Comparison of ENCODE assay signal across 15 mouse cellular contexts in genomic region chr3:104389449-104389848, GRCm38 (mm10).
DNase-seq lines count a peak whose midpoint lies in the region; ATAC-seq and TF ChIP-seq lines count a peak whose summit lies in the region.
"Had no signal": no experiment of that assay in that cellular context is flagged by ENCODE, and none has a peak within 500 bp of the region (broad histone marks: within the 10 kb centered on the region; RNA-seq: fewer than 3 reads in every experiment).

No protein-coding gene starts in this region.

- H3K27ac ChIP-seq in neural tube, embryonic 13.5 days (replicated peaks), result peak overlapping the region; percentile 68; the same call in 1 of the 2 replicates

- WGBS in neural tube, embryonic 13.5 days, result 87% methylated on average over 2 of the region's 2 CpGs

- H3K27me3 ChIP-seq in neural tube, embryonic 13.5 days, result no peaks in the 10 kb centered on the region
- no peaks in the 10 kb centered on the region for H3K27me3 ChIP-seq in myocyte (ENCODE audit: control insufficient read depth, insufficient read depth, insufficient read length)
- H3K27me3 ChIP-seq: CH12.LX, Patski had no signal

- no peaks in the 10 kb centered on the region for H3K36me3 ChIP-seq in neural tube, embryonic 13.5 days
- H3K36me3 ChIP-seq in myocyte (ENCODE audit: control insufficient read depth, insufficient read depth), result no peaks in the 10 kb centered on the region
- H3K36me3 ChIP-seq: G1E had no signal

- H3ac ChIP-seq in myocyte (ENCODE audit: control insufficient read depth, insufficient read length), result no peak overlapping the region

- no peak overlapping the region for H3K4me3 ChIP-seq in neural tube, embryonic 13.5 days
- no peak overlapping the region for H3K4me3 ChIP-seq in myocyte

- H3K4me1 ChIP-seq in neural tube, embryonic 13.5 days (replicated peaks), result peaks cover 25% of the 10 kb centered on the region

- H3K9ac ChIP-seq in neural tube, embryonic 13.5 days, result no peak overlapping the region

- TF ChIP-seq POLR2A in myocyte (IDR thresholded peaks at IDR 0.05; ENCODE audit: insufficient read length, low read depth), result no peak

- H3K79me2 ChIP-seq in myocyte (ENCODE audit: control insufficient read depth, insufficient read depth), result no peaks in the 10 kb centered on the region

- no peaks in the 10 kb centered on the region for H3K9me3 ChIP-seq in neural tube, embryonic 13.5 days
- H3K9me3 ChIP-seq: G1E had no signal

- no peak for DNase-seq in neural tube, embryonic 10.5 days (ENCODE audit: extremely low spot score, low spot score)
- DNase-seq in heart, adult 18-20 months, result no peak
- DNase-seq in embryo, embryonic 10.5 days (ENCODE audit: low spot score), result no peak
- DNase-seq: B cell, adult 2 months; cerebellum, adult 11 months; cerebellum, adult 11-12 months; cerebellum, adult 18-20 months had no signal

- no peak overlapping the region for H3K4me2 ChIP-seq in neural tube, embryonic 13.5 days
- no peak overlapping the region for H3K4me2 ChIP-seq in myocyte (ENCODE audit: low read depth)

- ATAC-seq in neural tube, embryonic 13.5 days (ENCODE audit: low read depth), result no peak
- 0 out of 2 replicates have a peak, but pooled peaks have one; percentile 30 for ATAC-seq in erythroblast, adult 5-6 weeks (replicated peaks; ENCODE audit: low FRiP score, poor library complexity, severe bottlenecking)
- ATAC-seq: activated CD4-positive, CD25-positive, alpha-beta regulatory T cell, adult 4 months; CD4-positive, CD25-positive, alpha-beta regulatory T cell, adult 4 months; Patski had no signal

TF ChIP-seq in myocyte, 11 proteins besides CTCF, POLR2A, EP300 and RAD21:
- TF ChIP-seq TCF3 (IDR thresholded peaks at IDR 0.05; ENCODE audit: insufficient read length, low read depth), result no peak
- no peak for TF ChIP-seq REST (IDR thresholded peaks at IDR 0.05; ENCODE audit: insufficient read depth, insufficient read length)
- no peak for TF ChIP-seq MAX (IDR thresholded peaks at IDR 0.05; ENCODE audit: low read depth)
- peak in 2 of 3 experiments; percentile 27 to 76 for TF ChIP-seq MYOG (IDR thresholded peaks at IDR 0.05; ENCODE audit: control insufficient read depth in 1 of 3, insufficient read depth in 1 of 3, insufficient read length in 2 of 3, low read depth in 2 of 3)
- no peak for TF ChIP-seq POLR2AphosphoS2 (IDR thresholded peaks at IDR 0.05; ENCODE audit: insufficient read length, low read depth)
- no peak for TF ChIP-seq SRF (IDR thresholded peaks at IDR 0.05; ENCODE audit: control insufficient read depth, insufficient read length, low read depth)
- peak in 2 of 3 experiments; percentile 68 to 85 for TF ChIP-seq MYOD1 (IDR thresholded peaks at IDR 0.05; ENCODE audit: control insufficient read depth in 1 of 3, insufficient read length in 2 of 3, low read depth in 2 of 3)
